Mouse (Mus musculus): ENCODE measurements around the gene Olfr1277.

Gene Olfr1277

GRCm38 (mm10) chr2:111274006-111274405 lies at the start of gene Olfr1277:
Gene Olfr1277, minus strand, starts transcription at chr2:111274106.
- no peak for DNase-seq (ENCODE audit: low spot score)

GRCm38 (mm10) chr2:111313717-111314116 lies 39.8 kb upstream of the Olfr1277 start, which contains the start of gene Olfr1280:
Gene Olfr1280, plus strand, starts transcription at chr2:111314017.
- DNase-seq (ENCODE audit: low spot score): no peak

GRCm38 (mm10) chr2:111300374-111300773 lies 26.5 kb upstream of the Olfr1277 start, which contains the start of gene Olfr1279:
Gene Olfr1279, plus strand, starts transcription at chr2:111300635.
- no peak for DNase-seq (ENCODE audit: low spot score)

GRCm38 (mm10) chr2:111298541-111298940 lies 24.6 kb upstream of the Olfr1277 start:
- no peak for DNase-seq (ENCODE audit: low spot score)

GRCm38 (mm10) chr2:111289836-111290235 lies 15.9 kb upstream of the Olfr1277 start, which contains the start of gene Olfr1278:
Gene Olfr1278, plus strand, starts transcription at chr2:111290136.
- DNase-seq (ENCODE audit: low spot score): no peak

GRCm38 (mm10) chr2:111254216-111254615 lies 19.7 kb downstream of the Olfr1277 start, which contains the start of gene Olfr1276:
Gene Olfr1276, plus strand, starts transcription at chr2:111254516.
- no peak for DNase-seq (ENCODE audit: low spot score)

- no peak for DNase-seq (ENCODE audit: low spot score)
Observed at GRCm38 (mm10) chr2:111235186-111235585, 38.7 kb downstream of the Olfr1277 start, which contains the start of gene Olfr1275. Gene Olfr1275, minus strand, starts transcription at chr2:111235286.

GRCm38 (mm10) chr2:111229502-111229901 lies 44.4 kb downstream of the Olfr1277 start, which contains the start of gene 4930430A15Rik:
Gene 4930430A15Rik, minus strand, starts transcription at chr2:111229602.
- DNase-seq (ENCODE audit: low spot score): no peak

All from spleen, adult 12 weeks (tissue).